In genomic region chr4:124802309-124803260, GRCm38 (mm10) we compare ENCODE assay signal across 8 mouse cellular contexts. TPM values are rescaled to one million over a fixed set of nuclear protein-coding genes. Genes with fewer than 3 reads are reported as not detected.
DNase-seq lines count a peak whose midpoint lies in the region; ATAC-seq lines count a peak whose summit lies in the region.

No protein-coding gene starts in this region.

- peak; percentile 100 for ATAC-seq in hindbrain, embryonic 13.5 days (ENCODE audit: low FRiP score)

- H3K9ac ChIP-seq in hindbrain, embryonic 13.5 days, result peak overlapping the region; percentile 88

- H3K4me2 ChIP-seq in hindbrain, embryonic 13.5 days, result peak overlapping the region; percentile 90

- no peaks in the 10 kb centered on the region for H3K9me3 ChIP-seq in hindbrain, embryonic 13.5 days

- peak overlapping the region; percentile 96 for H3K27ac ChIP-seq in hindbrain, embryonic 13.5 days

- DNase-seq in Muller cell, postnatal 12 days (ENCODE audit: inconsistent ontology term), result peak; percentile 98
- peak; percentile 96 for DNase-seq in cerebellum, adult 9-11 months
- DNase-seq in frontal cortex, postnatal 10 days (ENCODE audit: low spot score in 2 of 2), result peak; percentile 94 to 95
- peak; percentile 87 to 95 for DNase-seq in layer of hippocampus, postnatal 25 days (ENCODE audit: extremely low spot score in 1 of 2, low spot score in 1 of 2)
- peak; percentile 98 for DNase-seq in lung, postnatal 25 days (ENCODE audit: low spot score)
- peak; percentile 96 for DNase-seq in retina, embryonic 14.5 days (ENCODE audit: low spot score)
- peak; percentile 97 for DNase-seq in thymus, postnatal 4 days

- H3K27me3 ChIP-seq in hindbrain, embryonic 13.5 days, result no peaks in the 10 kb centered on the region

- H3K4me3 ChIP-seq in hindbrain, embryonic 13.5 days, result peak overlapping the region; percentile 86

- H3K36me3 ChIP-seq in hindbrain, embryonic 13.5 days, result peaks cover 64% of the 10 kb centered on the region

- H3K4me1 ChIP-seq in hindbrain, embryonic 13.5 days (replicated peaks), result peaks cover 26% of the 10 kb centered on the region

- 2% methylated on average over 53 of the region's 53 CpGs for WGBS in hindbrain, embryonic 13.5 days

RNA-seq across cellular contexts. Expression of gene Mtf1, which starts 0.7 kb away (rescaled TPM):
- 13.5 and 14.8 TPM in 2 replicates for polyA plus RNA-seq in hindbrain, embryonic 13.5 days (2015; fragmentation: Nextera tagmentation; extraction: Ambion mirVana)
- total RNA-seq in layer of hippocampus, postnatal 25 days (2021), result 10 to 100 TPM; 26.4 to 28.8 TPM

RNA-seq across cellular contexts. Expression of gene Yrdc, which starts 47.9 kb away (rescaled TPM):
- 40.5 and 41.1 TPM in 2 replicates for polyA plus RNA-seq in hindbrain, embryonic 13.5 days (2015; fragmentation: Nextera tagmentation; extraction: Ambion mirVana)
- 10 to 100 TPM; 31.6 to 32.3 TPM for total RNA-seq in layer of hippocampus, postnatal 25 days (2021)

RNA-seq across cellular contexts. Expression of gene 1110065P20Rik, which starts 48.4 kb away (rescaled TPM):
- polyA plus RNA-seq in hindbrain, embryonic 13.5 days (2015; fragmentation: Nextera tagmentation; extraction: Ambion mirVana), result 77.8 and 84.4 TPM in 2 replicates
- total RNA-seq in layer of hippocampus, postnatal 25 days (2021), result 100 to 1,000 TPM in 1 of 2 experiments, 10 to 100 TPM in 1; 88.5 to 105 TPM

RNA-seq across cellular contexts. Expression of gene Maneal, which starts 59.4 kb away (rescaled TPM):
- polyA plus RNA-seq in hindbrain, embryonic 13.5 days (2015; fragmentation: Nextera tagmentation; extraction: Ambion mirVana), result 8.1 and 8.8 TPM in 2 replicates
- total RNA-seq in layer of hippocampus, postnatal 25 days (2021), result 10 to 100 TPM; 50.0 to 53.1 TPM

Comparison
In these comparisons a context has a peak if more than half of its experiments do, and no peak if none do; other contexts are left out.
1. Peak in every context shown above with its lines: DNase-seq, ATAC-seq, H3K4me3 ChIP-seq and H3K27ac ChIP-seq.